Mouse (Mus musculus): ENCODE data around the gene Nadsyn1. TPM values are rescaled to one million over a fixed set of nuclear protein-coding genes. Genes with fewer than 3 reads are reported as not detected.
A peak's percentile ranks its signal among the peaks of the same experiment; 100 is the strongest.

Nadsyn1 gene
- 7.3 and 7.5 TPM in 2 replicates for polyA plus RNA-seq (2014; fragmentation: Nextera tagmentation; extraction: Ambion mirVana)

DNA sequence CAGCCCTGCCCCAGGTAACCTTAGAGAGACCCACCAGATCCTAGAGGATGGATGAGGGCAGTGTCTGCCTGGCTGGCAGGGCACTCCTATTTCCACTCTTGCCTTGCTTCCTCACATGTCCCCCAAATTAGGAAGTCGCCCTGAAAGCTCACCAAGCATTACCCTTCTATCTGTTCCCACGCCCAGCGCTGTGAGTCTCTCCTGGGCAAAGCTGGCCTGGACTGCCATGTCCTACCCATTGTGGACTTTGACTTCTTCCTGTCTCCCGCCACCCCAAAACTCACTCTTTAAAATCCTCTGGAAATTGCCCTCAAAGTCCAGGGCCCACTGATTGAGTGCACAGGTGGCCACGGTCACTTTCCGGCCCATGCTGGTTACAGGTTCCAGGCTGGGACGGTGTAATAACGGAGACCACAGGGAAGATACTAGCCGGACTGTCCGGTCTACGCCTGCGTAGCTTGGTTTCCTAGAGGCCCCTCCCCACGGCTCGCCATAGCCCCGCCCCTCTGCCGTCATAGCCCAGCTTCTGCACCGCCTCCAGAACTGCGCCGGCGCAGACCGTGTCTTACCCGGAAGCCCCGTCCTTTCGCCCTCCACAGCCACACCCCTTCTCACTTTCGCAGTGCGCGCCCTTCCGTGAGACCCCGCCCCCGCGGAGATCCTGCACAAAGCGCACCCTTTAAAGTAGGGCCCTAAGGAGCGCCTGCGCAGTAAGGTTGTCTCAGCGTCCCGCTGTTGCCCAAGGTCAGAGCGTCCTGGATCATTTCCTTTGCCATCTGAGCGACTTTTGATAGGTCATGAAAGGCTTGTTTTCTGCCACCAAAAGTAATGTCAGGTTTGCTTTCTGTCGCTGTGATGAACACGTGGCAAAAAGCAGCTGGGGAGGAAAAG is at the start of gene Nadsyn1, which contains the start of gene Dhcr7:
Gene Nadsyn1, minus strand, starts transcription at position 475 of the 891 bp plus-strand sequence.
Gene Dhcr7, plus strand, starts transcription at position 771 of the 891 bp plus-strand sequence.
- Histone ChIP-seq H3K9ac (replicated peaks; ENCODE audit: low read length) (peak within 1 kb of the TSS; percentile 79), H3K4me1 (ENCODE audit: control insufficient read depth, insufficient read depth, low read length) (peaks cover 5% of the 10 kb centered on the region; the same call in 1 of the 2 replicates), H3K9me3 (replicated peaks; ENCODE audit: control insufficient read depth, low read length) (no peaks in the 10 kb centered on the region), H3K27ac (replicated peaks; ENCODE audit: low read depth, low read length) (no peak within 1 kb of the TSS; the same call in 1 of the 2 replicates), H3K4me3 (ENCODE audit: low read depth, low read length) (peak within 1 kb of the TSS; percentile 60), H3K27me3 (ENCODE audit: control insufficient read depth, insufficient read depth, low read length) (no peaks in the 10 kb centered on the region), H3K36me3 (replicated peaks; ENCODE audit: control insufficient read depth, insufficient read depth, low read depth, low read length) (no peaks in the 10 kb centered on the region; the same call in 1 of the 2 replicates), H3K4me2 (ENCODE audit: low read depth, low read length) (peak within 1 kb of the TSS; percentile 73)
- peak; percentile 99 for DNase-seq (ENCODE audit: low spot score)
- peak; percentile 98 for ATAC-seq (replicated peaks; ENCODE audit: insufficient number of reproducible peaks, low FRiP score, low TSS enrichment, low read depth)
- under 1% methylated on average over 38 of the region's 40 CpGs for WGBS

DNA sequence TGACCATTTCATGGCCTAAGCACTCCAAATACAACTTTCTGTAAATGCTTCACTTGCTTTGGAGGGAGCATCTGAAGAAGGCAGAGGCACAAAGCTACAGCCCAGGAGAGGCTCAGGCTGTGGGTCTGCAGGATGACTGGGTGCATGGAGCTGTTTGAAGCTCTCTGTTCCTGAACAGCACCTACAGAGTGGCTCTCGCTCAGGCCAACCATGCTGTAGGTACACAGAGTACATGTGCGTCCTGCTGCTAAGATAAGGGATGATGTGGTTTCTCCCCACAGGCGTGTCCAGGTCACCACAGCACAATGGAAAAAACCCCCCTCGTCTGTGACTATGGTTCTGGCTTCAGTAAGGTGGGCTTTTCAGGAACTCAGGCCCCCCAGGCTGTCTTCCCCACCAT is 46.2 kb upstream of the Nadsyn1 start:
- no peaks in the 10 kb centered on the region for H3K36me3 ChIP-seq (replicated peaks; ENCODE audit: control insufficient read depth, insufficient read depth, low read depth, low read length)
- 80% methylated on average over 4 of the region's 4 CpGs for WGBS
- H3K27ac ChIP-seq (replicated peaks; ENCODE audit: low read depth, low read length) = no peak overlapping the region
- H3K4me2 ChIP-seq (ENCODE audit: low read depth, low read length) = no peak overlapping the region
- H3K9ac ChIP-seq (replicated peaks; ENCODE audit: low read length) = no peak overlapping the region
- H3K9me3 ChIP-seq (replicated peaks; ENCODE audit: control insufficient read depth, low read length) = no peaks in the 10 kb centered on the region
- no peak for DNase-seq (ENCODE audit: low spot score)
- no peaks in the 10 kb centered on the region for H3K27me3 ChIP-seq (ENCODE audit: control insufficient read depth, insufficient read depth, low read length)
- H3K4me3 ChIP-seq (ENCODE audit: low read depth, low read length) = no peak overlapping the region
- H3K4me1 ChIP-seq (ENCODE audit: control insufficient read depth, insufficient read depth, low read length) = no peaks in the 10 kb centered on the region
- ATAC-seq (replicated peaks; ENCODE audit: insufficient number of reproducible peaks, low FRiP score, low TSS enrichment, low read depth) = no peak

DNA sequence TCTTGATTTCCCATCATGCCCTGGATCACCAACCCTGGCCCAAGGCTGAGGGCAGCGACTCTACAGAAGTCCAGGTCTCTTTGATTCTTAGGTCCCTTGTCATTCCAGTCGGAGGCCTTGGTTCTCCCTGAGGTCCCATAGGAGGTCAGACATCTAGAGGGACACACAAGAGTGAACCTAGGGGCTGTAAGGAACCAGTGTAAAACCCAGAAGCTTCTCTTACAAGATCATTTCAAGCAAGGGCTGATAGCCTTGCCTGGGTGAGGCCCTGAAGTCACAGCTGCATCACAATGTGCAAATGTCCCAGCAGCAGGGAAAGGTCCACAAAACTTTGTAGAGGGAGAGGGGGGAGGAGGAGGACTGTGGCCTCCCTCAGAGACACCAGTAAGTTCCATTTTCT is 43.9 kb upstream of the Nadsyn1 start, which contains the start of gene Gm498:
Gene Gm498, plus strand, starts transcription at position 301 of the 400 bp plus-strand sequence.
- H3K27ac ChIP-seq (replicated peaks; ENCODE audit: low read depth, low read length) = no peak within 1 kb of the TSS
- H3K27me3 ChIP-seq (ENCODE audit: control insufficient read depth, insufficient read depth, low read length) = no peaks in the 10 kb centered on the region
- H3K4me1 ChIP-seq (ENCODE audit: control insufficient read depth, insufficient read depth, low read length) = no peaks in the 10 kb centered on the region
- no peak within 1 kb of the TSS for H3K4me3 ChIP-seq (ENCODE audit: low read depth, low read length)
- H3K9me3 ChIP-seq (replicated peaks; ENCODE audit: control insufficient read depth, low read length) = no peaks in the 10 kb centered on the region
- DNase-seq (ENCODE audit: low spot score) = no peak
- no peak within 1 kb of the TSS for H3K9ac ChIP-seq (replicated peaks; ENCODE audit: low read length)
- H3K4me2 ChIP-seq (ENCODE audit: low read depth, low read length) = no peak within 1 kb of the TSS
- 77% methylated on average over 2 of the region's 2 CpGs for WGBS
- no peak for ATAC-seq (replicated peaks; ENCODE audit: insufficient number of reproducible peaks, low FRiP score, low TSS enrichment, low read depth)
- H3K36me3 ChIP-seq (replicated peaks; ENCODE audit: control insufficient read depth, insufficient read depth, low read depth, low read length) = no peaks in the 10 kb centered on the region

DNA sequence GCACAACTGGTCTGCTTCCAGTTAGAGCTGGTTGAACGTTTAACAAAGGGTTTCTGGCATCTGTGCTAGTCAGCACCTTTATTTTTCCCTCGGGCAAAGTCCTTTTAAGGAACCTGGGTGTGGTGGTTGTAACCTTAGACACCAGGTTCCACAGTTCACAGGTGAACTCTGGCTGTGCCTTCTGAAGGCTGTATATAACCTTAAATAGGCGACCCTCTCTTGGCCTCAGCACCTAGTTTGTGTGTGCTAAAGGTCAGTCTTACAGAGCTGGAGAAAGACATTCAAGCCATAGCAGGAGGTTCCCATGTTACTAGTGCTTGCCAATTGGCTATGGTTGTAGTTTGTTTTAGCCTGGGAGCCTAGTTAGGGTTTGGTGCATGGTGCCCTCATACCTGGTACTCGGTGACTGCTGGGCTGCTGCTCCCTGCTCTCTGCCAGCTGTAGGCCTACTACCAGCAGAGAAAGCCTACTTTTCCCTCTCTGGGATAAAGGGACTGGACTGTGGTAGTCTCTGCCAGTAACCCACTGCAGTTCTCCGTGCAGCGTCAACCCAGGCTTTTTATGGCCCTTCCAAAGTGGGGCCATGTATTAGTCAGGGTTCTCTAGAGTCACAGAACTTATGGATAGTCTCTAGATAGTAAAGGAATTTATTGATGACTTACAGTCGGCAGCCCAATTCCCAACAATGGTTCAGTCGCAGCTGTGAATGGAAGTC is 26.3 kb upstream of the Nadsyn1 start:
- Histone ChIP-seq H3K36me3 (replicated peaks; ENCODE audit: control insufficient read depth, insufficient read depth, low read depth, low read length) (peaks cover 7% of the 10 kb centered on the region; the same call in 1 of the 2 replicates), H3K9me3 (replicated peaks; ENCODE audit: control insufficient read depth, low read length) (no peaks in the 10 kb centered on the region)
- no peak for ATAC-seq (replicated peaks; ENCODE audit: insufficient number of reproducible peaks, low FRiP score, low TSS enrichment, low read depth)

DNA sequence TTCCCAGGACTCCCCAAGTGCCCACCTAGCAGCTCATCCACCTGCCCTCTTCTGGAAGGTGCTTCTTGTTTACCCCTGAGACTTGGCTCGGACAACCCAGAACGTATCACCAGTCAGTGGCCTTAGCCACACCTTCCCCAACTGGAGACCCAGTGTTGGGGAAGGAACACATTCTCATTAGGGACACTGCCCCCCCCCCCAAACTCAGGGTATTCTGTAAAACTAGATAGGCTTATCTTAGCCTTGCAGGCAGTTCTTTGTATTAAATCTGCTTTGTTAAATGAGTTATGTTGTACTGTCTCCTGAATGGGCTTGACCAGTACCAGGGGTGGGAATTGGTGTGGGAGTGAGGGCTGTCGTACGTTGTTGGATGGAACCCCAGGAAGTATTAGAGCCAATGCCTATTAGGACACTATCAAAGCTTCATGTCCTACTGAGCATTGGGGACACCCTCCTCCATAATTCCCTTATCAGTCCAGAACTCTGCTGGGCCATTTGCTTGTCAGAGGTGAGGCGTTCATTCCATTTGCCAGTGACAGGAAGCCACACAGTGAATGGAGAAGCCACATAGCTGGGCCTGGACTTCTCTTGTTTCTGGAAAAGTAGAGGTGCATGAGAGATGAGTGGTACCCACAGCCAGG is 25.6 kb upstream of the Nadsyn1 start:
- DNase-seq (ENCODE audit: low spot score) (no peak), ATAC-seq (replicated peaks; ENCODE audit: insufficient number of reproducible peaks, low FRiP score, low TSS enrichment, low read depth) (no peak)
- Histone ChIP-seq H3K9me3 (replicated peaks; ENCODE audit: control insufficient read depth, low read length) (no peaks in the 10 kb centered on the region), H3K4me3 (ENCODE audit: low read depth, low read length) (no peak overlapping the region), H3K27ac (replicated peaks; ENCODE audit: low read depth, low read length) (no peak overlapping the region), H3K4me1 (ENCODE audit: control insufficient read depth, insufficient read depth, low read length) (no peaks in the 10 kb centered on the region), H3K9ac (replicated peaks; ENCODE audit: low read length) (no peak overlapping the region), H3K4me2 (ENCODE audit: low read depth, low read length) (no peak overlapping the region), H3K36me3 (replicated peaks; ENCODE audit: control insufficient read depth, insufficient read depth, low read depth, low read length) (peaks cover 14% of the 10 kb centered on the region; the same call in 1 of the 2 replicates), H3K27me3 (ENCODE audit: control insufficient read depth, insufficient read depth, low read length) (no peaks in the 10 kb centered on the region)
- WGBS = 90% methylated on average over 5 of the region's 5 CpGs

More for the DNA sequence above, 26.3 kb upstream of the Nadsyn1 start:
- 91% methylated on average over 7 of the region's 8 CpGs for WGBS
- no peak overlapping the region for H3K27ac ChIP-seq (replicated peaks; ENCODE audit: low read depth, low read length)
- no peak overlapping the region for H3K4me2 ChIP-seq (ENCODE audit: low read depth, low read length)
- no peak for DNase-seq (ENCODE audit: low spot score)
- no peaks in the 10 kb centered on the region for H3K27me3 ChIP-seq (ENCODE audit: control insufficient read depth, insufficient read depth, low read length)
- no peak overlapping the region for H3K9ac ChIP-seq (replicated peaks; ENCODE audit: low read length)
- no peaks in the 10 kb centered on the region for H3K4me1 ChIP-seq (ENCODE audit: control insufficient read depth, insufficient read depth, low read length)
- H3K4me3 ChIP-seq (ENCODE audit: low read depth, low read length) = no peak overlapping the region

DNA sequence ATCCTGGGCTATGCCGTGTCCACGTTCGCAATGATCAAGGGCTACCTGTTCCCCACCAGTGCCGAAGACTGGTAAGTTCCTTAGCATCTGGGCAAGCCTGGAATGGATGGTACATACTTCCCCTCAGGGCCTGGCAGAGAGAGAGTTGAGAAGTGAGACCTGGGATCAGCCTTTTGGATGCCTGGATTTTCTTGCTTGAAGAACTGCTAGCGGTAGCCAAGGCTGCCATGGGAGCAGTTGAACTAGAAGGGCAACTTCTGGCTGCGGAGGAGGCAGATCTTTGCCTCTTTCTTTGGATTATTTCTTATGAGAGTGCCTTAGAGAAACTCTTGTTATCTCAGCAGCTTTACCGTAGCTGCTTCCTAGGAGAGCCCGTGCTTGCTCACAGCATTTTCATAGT is 18.7 kb upstream of the Nadsyn1 start:
- Histone ChIP-seq H3K36me3 (replicated peaks; ENCODE audit: control insufficient read depth, insufficient read depth, low read depth, low read length) (peaks cover 21% of the 10 kb centered on the region), H3K9me3 (replicated peaks; ENCODE audit: control insufficient read depth, low read length) (no peaks in the 10 kb centered on the region), H3K4me1 (ENCODE audit: control insufficient read depth, insufficient read depth, low read length) (no peaks in the 10 kb centered on the region), H3K27ac (replicated peaks; ENCODE audit: low read depth, low read length) (no peak overlapping the region), H3K4me3 (ENCODE audit: low read depth, low read length) (no peak overlapping the region), H3K4me2 (ENCODE audit: low read depth, low read length) (no peak overlapping the region), H3K27me3 (ENCODE audit: control insufficient read depth, insufficient read depth, low read length) (no peaks in the 10 kb centered on the region), H3K9ac (replicated peaks; ENCODE audit: low read length) (no peak overlapping the region)
- DNase-seq (ENCODE audit: low spot score) (no peak), ATAC-seq (replicated peaks; ENCODE audit: insufficient number of reproducible peaks, low FRiP score, low TSS enrichment, low read depth) (no peak)
- 97% methylated on average over 8 of the region's 8 CpGs for WGBS

DNA sequence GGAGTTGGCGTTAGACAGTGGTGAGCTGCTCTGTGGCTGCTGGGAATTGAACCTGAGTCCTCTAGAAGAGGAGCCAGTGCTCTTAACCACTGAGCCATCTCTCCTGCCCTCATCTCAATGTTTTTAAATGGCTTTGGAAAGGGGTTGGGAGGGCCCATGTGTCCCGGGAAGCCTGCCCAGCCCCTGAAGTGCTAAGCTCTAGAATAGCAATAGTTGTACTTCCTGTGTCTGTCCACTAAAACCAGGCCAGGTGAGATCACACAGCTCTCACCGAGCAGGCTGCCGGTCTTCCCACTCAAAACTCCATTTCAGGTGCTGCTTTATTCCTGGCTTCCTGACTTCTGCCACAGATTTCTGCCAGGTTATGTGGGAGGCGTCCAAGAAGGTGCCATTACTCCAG is 17.5 kb upstream of the Nadsyn1 start:
- no peak overlapping the region for H3K27ac ChIP-seq (replicated peaks; ENCODE audit: low read depth, low read length)
- ATAC-seq (replicated peaks; ENCODE audit: insufficient number of reproducible peaks, low FRiP score, low TSS enrichment, low read depth) (no peak), DNase-seq (ENCODE audit: low spot score) (no peak)
- H3K27me3 ChIP-seq (ENCODE audit: control insufficient read depth, insufficient read depth, low read length) = no peaks in the 10 kb centered on the region
- no peaks in the 10 kb centered on the region for H3K9me3 ChIP-seq (replicated peaks; ENCODE audit: control insufficient read depth, low read length)
- no peak overlapping the region for H3K4me2 ChIP-seq (ENCODE audit: low read depth, low read length)
- no peak overlapping the region for H3K9ac ChIP-seq (replicated peaks; ENCODE audit: low read length)
- H3K4me1 ChIP-seq (ENCODE audit: control insufficient read depth, insufficient read depth, low read length) = no peaks in the 10 kb centered on the region
- H3K4me3 ChIP-seq (ENCODE audit: low read depth, low read length) = no peak overlapping the region
- peaks cover 16% of the 10 kb centered on the region for H3K36me3 ChIP-seq (replicated peaks; ENCODE audit: control insufficient read depth, insufficient read depth, low read depth, low read length)
- 94% methylated on average over 5 of the region's 5 CpGs for WGBS

Data from embryonic facial prominence, embryonic 11.5 days (tissue).